Mouse (Mus musculus): ENCODE measurements around the gene Atp5s. TPM values are rescaled to one million over a fixed set of nuclear protein-coding genes. Genes with fewer than 3 reads are reported as not detected.

Atp5s gene
- total RNA-seq (2014; rRNA removed) (19.8 and 41.7 TPM in 2 replicates), polyA plus RNA-seq (2015; fragmentation: Nextera tagmentation; extraction: Ambion mirVana) (39.1 and 44.4 TPM in 2 replicates)

DNA sequence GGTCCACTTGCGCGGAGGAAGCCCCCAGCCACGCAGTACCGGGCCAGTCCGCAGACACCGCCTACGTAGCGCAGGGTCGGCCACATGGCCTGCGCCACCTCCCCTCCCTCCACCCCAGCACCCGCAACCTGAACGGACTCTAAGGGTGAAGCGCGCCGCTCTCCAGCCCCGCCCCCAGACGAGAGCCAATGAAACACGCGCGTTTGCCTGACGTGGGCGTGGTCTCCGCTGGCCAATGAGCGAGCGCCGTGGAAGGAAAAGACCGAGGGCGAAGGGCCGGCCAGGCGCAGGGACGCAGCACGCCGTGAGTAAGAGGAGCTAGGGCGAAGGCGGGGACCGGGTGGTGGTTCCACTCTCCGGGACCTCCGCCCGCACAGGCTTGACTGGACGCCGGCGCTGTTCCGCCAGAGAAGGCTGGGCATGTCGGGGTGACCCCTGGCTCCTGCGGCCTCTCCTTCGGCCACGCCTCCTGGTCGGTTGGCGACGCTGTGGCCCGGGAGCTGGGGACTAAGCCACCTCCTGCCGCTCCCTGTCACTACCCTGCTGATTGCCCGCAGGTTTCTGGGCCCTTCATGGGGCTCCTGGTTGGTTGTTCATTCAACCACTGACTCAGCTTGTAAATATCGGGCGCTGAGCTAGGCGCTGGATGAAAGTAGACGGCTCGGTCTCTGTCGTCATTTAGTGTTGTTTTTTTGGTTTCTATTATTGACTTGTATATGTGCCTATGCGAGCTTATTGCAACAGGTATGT lies at the start of gene Atp5s, which contains the start of gene L2hgdh:
Gene Atp5s, plus strand, starts transcription at position 240 of the 750 bp plus-strand sequence.
Gene L2hgdh, minus strand, starts transcription at position 163 of the 750 bp plus-strand sequence.
- Histone ChIP-seq H3K27me3 (ENCODE audit: insufficient read depth, low read length) (no peaks in the 10 kb centered on the region), H3K4me1 (ENCODE audit: insufficient read depth, low read length) (peaks cover 6% of the 10 kb centered on the region; the same call in 1 of the 2 replicates), H3K9ac (replicated peaks; ENCODE audit: low read length, poor library complexity, severe bottlenecking) (peak within 1 kb of the TSS; percentile 73), H3K27ac (ENCODE audit: low read depth, low read length) (peak within 1 kb of the TSS; percentile 68), H3K4me3 (ENCODE audit: low read depth, low read length) (peak within 1 kb of the TSS; percentile 69), H3K9me3 (ENCODE audit: low read length) (no peaks in the 10 kb centered on the region), H3K4me2 (ENCODE audit: low read depth, low read length, poor library complexity, severe bottlenecking) (peak within 1 kb of the TSS; percentile 86), H3K36me3 (ENCODE audit: insufficient read depth, low read length) (no peaks in the 10 kb centered on the region)
- peak; percentile 94 for ATAC-seq (ENCODE audit: low FRiP score)
- DNase-seq (ENCODE audit: low spot score): peak; percentile 95
- 1% methylated on average over 57 of the region's 60 CpGs for WGBS
- TF ChIP-seq CTCF (IDR thresholded peaks at IDR 0.05): no peak

DNA sequence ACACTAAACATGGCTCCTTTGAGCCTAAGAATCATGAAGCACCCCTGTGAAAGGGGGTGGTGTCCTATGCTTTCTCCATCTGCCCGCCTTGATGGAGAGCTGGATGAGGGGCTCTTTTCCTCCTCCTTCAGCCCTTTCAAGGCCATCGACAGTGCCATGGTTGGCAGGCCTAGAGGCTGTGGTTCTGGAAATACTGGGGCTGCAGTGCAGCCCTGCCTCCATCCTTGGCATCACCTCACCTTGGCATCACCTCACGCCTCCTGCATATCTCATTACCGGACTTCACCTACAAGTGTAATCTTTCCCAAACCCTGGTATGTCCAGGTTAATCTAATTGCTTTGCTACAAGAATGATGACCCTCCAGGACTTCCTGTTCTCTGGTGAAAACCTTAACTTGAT lies 48.6 kb upstream of the Atp5s start:
- WGBS: 91% methylated on average over 4 of the region's 4 CpGs
- no peak overlapping the region for H3K4me2 ChIP-seq (ENCODE audit: low read depth, low read length, poor library complexity, severe bottlenecking)

DNA sequence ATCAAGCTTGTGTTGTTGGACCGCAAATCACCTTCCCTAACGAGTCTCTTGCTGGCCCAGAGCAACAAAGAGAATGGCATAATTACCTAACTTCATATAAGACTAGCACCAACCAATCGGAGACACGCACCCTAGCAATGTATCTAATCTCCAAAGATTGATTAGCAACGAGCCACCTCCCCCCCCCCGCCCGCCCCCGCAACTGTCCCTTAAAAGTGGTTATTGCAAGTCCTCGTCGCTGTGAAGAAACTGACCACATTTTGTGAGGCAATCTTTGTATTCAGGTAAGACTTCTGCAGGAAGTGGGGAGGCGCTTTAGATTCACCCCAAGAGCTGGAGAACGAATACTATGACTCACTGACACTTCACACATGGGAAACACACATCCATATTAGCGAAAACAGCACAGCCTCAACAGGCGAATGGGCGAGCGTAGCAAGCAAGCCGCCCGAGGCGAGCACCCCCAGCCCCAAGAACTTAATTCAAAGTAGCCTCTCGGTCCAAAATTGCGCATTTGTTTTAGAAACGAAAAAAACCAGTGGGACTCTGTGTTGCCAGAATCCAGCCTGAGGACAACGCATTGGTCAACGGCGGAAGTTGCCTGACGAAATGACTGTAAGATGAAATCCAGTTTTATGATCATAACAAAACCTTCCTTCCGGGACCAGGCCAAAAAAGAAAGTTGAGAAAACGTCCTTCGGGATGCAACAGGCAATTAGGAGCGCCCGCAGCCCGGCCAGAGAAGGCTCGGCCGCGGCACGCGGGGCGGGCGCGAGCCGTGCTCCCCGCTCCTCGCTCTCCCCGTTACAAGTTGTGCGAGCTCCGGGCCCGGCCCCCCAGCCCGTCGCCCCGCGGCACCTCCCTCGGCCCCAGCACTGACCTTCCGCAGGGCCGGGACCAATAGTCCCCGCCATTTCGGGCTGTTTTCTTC lies 43.9 kb upstream of the Atp5s start:
- Histone ChIP-seq H3K9me3 (ENCODE audit: low read length) (no peaks in the 10 kb centered on the region), H3K4me2 (ENCODE audit: low read depth, low read length, poor library complexity, severe bottlenecking) (peak overlapping the region; percentile 78), H3K27ac (ENCODE audit: low read depth, low read length) (peak overlapping the region; percentile 96), H3K9ac (replicated peaks; ENCODE audit: low read length, poor library complexity, severe bottlenecking) (peak overlapping the region; percentile 93), H3K4me3 (ENCODE audit: low read depth, low read length) (peak overlapping the region; percentile 97), H3K36me3 (ENCODE audit: insufficient read depth, low read length) (no peaks in the 10 kb centered on the region), H3K27me3 (ENCODE audit: insufficient read depth, low read length) (no peaks in the 10 kb centered on the region), H3K4me1 (ENCODE audit: insufficient read depth, low read length) (no peaks in the 10 kb centered on the region; the same call in 1 of the 2 replicates)
- 1% methylated on average over 55 of the region's 56 CpGs for WGBS
- TF ChIP-seq CTCF (IDR thresholded peaks at IDR 0.05): no peak
- ATAC-seq (ENCODE audit: low FRiP score): peak; percentile 49
- peak; percentile 43 for DNase-seq (ENCODE audit: low spot score)

More for the DNA sequence above, 48.6 kb upstream of the Atp5s start:
- Histone ChIP-seq H3K4me3 (ENCODE audit: low read depth, low read length) (no peak overlapping the region), H3K27ac (ENCODE audit: low read depth, low read length) (no peak overlapping the region), H3K9ac (replicated peaks; ENCODE audit: low read length, poor library complexity, severe bottlenecking) (no peak overlapping the region), H3K27me3 (ENCODE audit: insufficient read depth, low read length) (no peaks in the 10 kb centered on the region), H3K9me3 (ENCODE audit: low read length) (no peaks in the 10 kb centered on the region), H3K4me1 (ENCODE audit: insufficient read depth, low read length) (no peaks in the 10 kb centered on the region; the same call in 1 of the 2 replicates), H3K36me3 (ENCODE audit: insufficient read depth, low read length) (no peaks in the 10 kb centered on the region)
- ATAC-seq (ENCODE audit: low FRiP score): no peak
- DNase-seq (ENCODE audit: low spot score): no peak
- no peak for TF ChIP-seq CTCF (IDR thresholded peaks at IDR 0.05)

DNA sequence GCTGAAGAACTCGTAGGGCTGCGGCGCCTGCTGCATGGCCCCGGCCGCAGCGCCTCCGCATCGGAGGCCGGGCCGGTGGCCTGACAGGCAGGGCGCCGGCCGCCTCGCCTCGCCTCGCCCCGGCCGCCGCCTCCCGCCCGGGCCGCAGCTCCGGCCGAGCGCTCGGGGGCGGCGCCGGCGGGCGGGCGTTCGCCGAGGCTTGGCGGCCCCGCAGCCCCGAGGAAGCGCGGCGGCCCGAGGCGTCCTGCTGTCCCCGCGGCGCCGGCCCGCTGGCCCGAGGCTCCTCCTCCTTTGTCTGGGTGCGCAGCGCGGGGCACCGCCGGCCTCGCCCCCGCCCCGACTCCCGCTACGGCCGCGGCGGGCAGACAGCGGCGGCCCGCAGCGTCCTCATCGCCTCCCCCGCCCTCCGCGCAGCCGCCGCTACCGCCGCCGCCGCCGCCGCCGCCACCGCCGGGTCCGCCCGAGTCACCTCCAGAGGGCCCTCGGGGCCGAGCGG lies 43.1 kb upstream of the Atp5s start, which contains the start of gene Sos2:
Gene Sos2, minus strand, starts transcription at position 287 of the 496 bp plus-strand sequence.
- Histone ChIP-seq H3K9me3 (ENCODE audit: low read length) (no peaks in the 10 kb centered on the region), H3K27me3 (ENCODE audit: insufficient read depth, low read length) (no peaks in the 10 kb centered on the region), H3K9ac (replicated peaks; ENCODE audit: low read length, poor library complexity, severe bottlenecking) (peak within 1 kb of the TSS; percentile 93), H3K4me3 (ENCODE audit: low read depth, low read length) (peak within 1 kb of the TSS; percentile 97), H3K4me2 (ENCODE audit: low read depth, low read length, poor library complexity, severe bottlenecking) (peak within 1 kb of the TSS; percentile 78), H3K27ac (ENCODE audit: low read depth, low read length) (peak within 1 kb of the TSS; percentile 96), H3K36me3 (ENCODE audit: insufficient read depth, low read length) (no peaks in the 10 kb centered on the region), H3K4me1 (ENCODE audit: insufficient read depth, low read length) (no peaks in the 10 kb centered on the region; the same call in 1 of the 2 replicates)
- no peak for TF ChIP-seq CTCF (IDR thresholded peaks at IDR 0.05)
- ATAC-seq (ENCODE audit: low FRiP score) (peak; percentile 81), DNase-seq (ENCODE audit: low spot score) (peak; percentile 50)
- under 1% methylated on average over 27 of the region's 85 CpGs for WGBS

DNA sequence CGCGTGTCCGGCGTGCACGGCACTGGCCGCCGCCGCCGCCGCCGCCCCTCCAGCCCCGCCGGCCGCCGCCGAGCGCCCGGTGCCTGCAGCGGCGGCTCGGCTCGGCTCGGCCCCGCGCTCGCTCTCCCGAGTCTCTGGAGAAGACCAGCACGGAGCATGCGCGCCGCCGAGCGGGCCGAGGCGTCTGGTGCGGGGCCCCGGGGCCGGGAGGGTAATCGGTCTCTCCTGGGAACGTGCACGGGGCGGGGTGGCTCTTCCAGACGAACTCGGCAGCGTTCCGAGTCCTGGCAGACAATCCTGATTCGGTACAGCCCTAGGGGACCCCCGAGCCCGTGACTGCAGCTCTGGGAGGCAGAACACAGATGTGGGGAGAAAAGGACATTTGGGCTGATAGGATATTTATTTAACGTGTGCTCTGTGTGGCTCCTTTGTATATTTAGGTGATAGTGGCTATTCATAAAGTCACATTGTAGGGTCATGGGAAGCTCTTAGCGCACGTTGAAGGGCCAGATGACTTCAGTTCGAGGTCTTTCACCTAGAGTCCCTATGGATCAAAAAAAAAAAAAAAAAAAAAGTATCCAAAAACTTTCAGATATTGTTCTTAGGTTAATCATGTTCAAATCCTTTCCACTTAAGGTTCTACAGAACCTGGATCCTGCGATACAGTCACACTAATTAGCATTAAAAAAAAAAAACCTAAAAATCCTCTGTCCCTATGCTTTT lies 42.5 kb upstream of the Atp5s start:
- no peaks in the 10 kb centered on the region for H3K9me3 ChIP-seq (ENCODE audit: low read length)
- DNase-seq (ENCODE audit: low spot score) (peak; percentile 88), ATAC-seq (ENCODE audit: low FRiP score) (peak; percentile 83)
- peak overlapping the region; percentile 96 for H3K27ac ChIP-seq (ENCODE audit: low read depth, low read length)
- no peaks in the 10 kb centered on the region for H3K36me3 ChIP-seq (ENCODE audit: insufficient read depth, low read length)
- WGBS: under 1% methylated on average over 32 of the region's 54 CpGs
- H3K4me3 ChIP-seq (ENCODE audit: low read depth, low read length): peak overlapping the region; percentile 97
- no peaks in the 10 kb centered on the region for H3K27me3 ChIP-seq (ENCODE audit: insufficient read depth, low read length)
- H3K9ac ChIP-seq (replicated peaks; ENCODE audit: low read length, poor library complexity, severe bottlenecking): peak overlapping the region; percentile 93
- peak overlapping the region; percentile 78 for H3K4me2 ChIP-seq (ENCODE audit: low read depth, low read length, poor library complexity, severe bottlenecking)
- peak; percentile 8; the same call in 1 of the 2 replicates for TF ChIP-seq CTCF (IDR thresholded peaks at IDR 0.05)
- H3K4me1 ChIP-seq (ENCODE audit: insufficient read depth, low read length): no peaks in the 10 kb centered on the region; the same call in 1 of the 2 replicates

Data from midbrain, postnatal 0 days (tissue).